Mouse (Mus musculus): Measurements from ENCODE around the gene Rheb. TPM values are rescaled to one million over a fixed set of nuclear protein-coding genes. Genes with fewer than 3 reads are reported as not detected.

The Rheb gene
- 62.2 TPM for total RNA-seq (2023)

GRCm38 (mm10) chr5:24842274-24843102 lies at the start of gene Rheb:
Rheb (minus strand) TSS chr5:24842624.

GRCm38 (mm10) chr5:24757816-24758215 lies 84.6 kb downstream of the Rheb start, which contains the start of gene Crygn:
Crygn (minus strand) TSS chr5:24758008.

Other genes starting within 250 kb of the Rheb start
- not detected for gene Smarcd3, start 218.2 kb downstream of the Rheb start, total RNA-seq (2023)
- gene Nub1, start 157.1 kb downstream of the Rheb start, total RNA-seq (2023), result 89.6 TPM
- not detected for gene Wdr86, start 111.9 kb downstream of the Rheb start, total RNA-seq (2023)
- gene Crygn, start 84.6 kb downstream of the Rheb start, total RNA-seq (2023), result not detected